Mouse (Mus musculus): ENCODE measurements at regions not wholly inside any gene's neighbourhood (a gene's known extent, or its start where the extent isn't known, plus 50 kb on each side); places are given as distances from the start of the nearest gene placed in this dataset.
"Not testable (repeated sequence)": the region's sequence is repeated elsewhere in the genome, so short reads cannot be mapped to it uniquely, and the experiment has no call there.

DNA sequence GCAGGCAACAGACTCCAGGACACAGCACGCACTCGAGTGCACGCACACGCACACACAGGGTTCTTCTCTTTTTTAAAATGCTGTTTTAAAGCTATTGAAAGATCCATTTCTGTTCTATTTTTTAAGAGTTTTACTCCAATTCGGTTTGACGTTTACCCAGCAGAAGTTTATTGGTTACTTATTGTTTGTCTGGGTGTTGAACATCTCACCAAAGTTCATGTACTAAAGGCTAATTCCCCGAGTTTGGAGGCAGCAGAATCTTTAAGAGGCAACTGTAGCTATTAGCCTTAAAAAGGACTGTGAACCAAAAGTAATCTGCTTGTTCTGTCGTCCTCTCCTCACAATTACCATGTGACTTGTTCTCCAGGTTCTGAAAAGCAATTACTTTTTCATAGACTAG lies 263.0 kb upstream of the Nfia start:
- no peak for DNase-seq

DNA sequence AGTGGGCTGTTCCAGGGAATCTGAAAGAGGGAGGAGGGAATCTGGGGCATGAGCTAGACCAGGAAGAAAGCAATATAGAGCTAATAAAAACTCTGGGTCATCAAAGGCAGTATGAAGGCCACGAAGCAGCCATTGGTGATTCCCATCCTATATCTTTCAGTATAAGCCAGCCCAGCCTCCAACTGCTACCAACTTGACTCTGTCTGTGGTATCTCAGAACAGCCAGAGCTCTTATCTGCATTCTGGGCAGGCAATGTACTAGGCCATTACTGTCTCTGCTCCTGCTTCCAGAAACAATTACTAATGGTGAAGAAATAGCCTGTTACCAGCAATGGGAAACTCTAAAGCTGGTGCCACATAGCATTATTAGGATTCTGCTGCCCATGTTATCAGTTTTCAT lies 266.8 kb upstream of the Nfia start:
- no peak for DNase-seq

DNA sequence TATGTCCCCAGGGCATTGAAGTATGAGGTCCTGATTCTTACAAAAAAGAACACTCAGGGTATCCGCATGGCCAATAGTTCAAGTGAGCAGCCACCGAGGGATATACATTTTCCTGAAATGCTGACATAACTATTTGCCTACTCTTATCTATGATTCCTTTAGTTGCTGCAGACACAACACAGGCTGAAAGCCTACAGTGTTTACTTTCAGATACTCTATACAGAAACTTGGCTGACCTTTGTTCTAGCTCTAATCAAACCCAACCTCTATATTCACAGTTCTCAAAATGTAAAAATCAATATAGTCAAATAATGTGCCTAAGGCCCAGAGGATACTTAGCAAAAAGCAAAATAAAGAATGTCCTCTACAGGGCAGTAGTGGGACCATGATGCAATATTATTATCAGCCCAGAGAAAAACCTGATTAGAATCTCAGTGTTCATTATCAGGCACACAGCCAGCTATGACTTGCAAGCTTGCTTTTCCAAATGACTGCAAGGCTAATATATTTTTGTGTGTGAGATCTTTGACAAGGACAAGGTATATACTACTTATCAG lies 281.2 kb upstream of the Nfia start:
- no peak for DNase-seq

- DNase-seq, result peak; percentile 31
Observed at GRCm38 (mm10) chr4:97486354-97486753, 286.2 kb upstream of the Nfia start.

GRCm38 (mm10) chr4:97485225-97485624 lies 287.3 kb upstream of the Nfia start:
- DNase-seq, result no peak

DNA sequence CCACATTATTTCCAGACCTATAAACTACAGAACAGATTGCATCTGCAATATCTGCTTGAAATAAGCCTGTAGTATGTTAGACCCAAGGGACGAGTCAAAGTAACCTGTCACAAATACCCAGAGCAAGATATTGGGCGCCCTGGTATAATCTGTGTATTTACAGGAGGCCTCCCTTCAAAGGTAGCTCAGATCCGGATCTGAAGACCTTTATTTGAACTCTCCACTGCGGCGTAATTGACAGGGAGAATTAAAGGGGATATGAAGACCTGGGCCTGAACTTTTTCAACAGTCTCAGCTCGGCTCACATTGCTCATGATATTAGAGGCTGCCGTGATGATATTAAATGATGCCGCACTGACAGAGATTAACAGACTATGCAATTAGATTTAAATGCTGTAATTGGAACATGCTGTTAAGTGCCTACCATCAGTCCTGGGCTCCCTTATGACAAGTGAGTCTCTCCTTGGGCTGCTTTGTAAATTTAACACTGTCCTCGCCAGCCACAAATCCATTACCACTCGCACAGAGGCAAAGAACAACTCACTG lies 289.8 kb upstream of the Nfia start:
- peak; percentile 58 for DNase-seq

DNA sequence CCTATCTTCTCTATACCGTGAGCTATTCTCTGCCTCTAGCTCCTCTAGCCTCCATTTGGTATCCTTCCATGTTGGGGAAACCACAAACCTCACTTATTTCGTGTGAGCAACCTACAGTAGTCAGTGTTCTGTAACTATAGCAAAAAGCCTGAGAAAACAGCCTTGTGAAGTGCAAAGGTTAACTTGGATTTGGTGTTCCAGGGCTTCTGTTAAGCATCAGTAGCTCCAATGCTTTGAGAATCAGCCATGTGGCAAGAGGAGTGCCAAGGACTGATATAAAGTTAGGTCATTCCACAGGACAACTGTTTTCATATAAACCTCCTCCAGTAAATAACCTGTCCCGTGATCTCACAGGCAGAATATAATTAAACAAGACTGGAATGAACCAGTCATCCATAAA lies 290.7 kb upstream of the Nfia start:
- no peak for DNase-seq

DNA sequence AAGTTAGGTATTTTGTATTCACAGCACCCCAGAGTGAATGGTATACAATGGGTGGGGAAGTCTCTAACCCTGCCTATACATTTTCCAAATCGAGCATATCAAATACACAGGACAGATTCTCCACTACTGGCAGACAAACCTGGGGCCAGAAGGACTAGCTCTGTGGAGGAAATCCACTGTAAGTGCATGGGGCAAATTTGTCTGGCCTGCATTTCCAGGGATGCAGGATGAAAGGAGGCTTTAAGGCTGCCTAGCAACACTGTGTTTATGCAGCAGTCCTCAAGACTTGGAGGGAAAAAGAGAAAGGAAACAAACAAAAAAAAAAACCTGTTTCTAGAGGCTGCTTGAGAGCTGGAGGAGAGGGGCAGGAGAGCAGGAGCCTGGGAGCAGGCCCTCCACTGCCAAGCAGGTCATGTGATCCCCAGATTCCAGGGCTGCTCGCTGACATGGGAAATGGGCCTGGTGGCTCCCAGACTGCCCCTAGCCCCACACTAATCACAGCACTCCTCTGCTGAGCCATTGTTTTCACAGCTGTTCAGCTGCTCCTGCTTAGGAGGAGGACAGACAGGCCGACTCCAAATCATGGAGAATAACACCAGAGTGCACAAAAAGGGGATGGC lies 293.7 kb upstream of the Gm10192 start:
- DNase-seq, result peak; percentile 87

DNA sequence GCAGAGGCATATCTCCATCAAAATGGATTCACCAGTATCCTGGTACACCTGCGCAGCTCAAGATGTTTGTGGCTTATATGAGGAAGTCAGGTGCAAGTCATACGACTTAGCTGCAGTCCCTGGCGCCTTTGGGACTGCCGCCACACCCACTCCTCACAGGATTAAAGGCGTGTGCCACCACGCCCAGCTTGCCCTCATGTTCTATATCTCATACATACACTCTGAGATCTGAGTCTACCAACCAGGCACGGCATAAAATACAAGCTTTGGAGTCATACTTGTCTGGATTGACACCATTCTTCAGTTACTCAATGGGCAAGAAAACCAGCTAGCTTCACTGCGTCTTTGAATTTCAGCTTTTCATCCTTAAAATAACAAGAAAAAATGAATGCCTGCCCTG lies 290.5 kb upstream of the Gm10192 start:
- DNase-seq, result not testable (repeated sequence)

DNA sequence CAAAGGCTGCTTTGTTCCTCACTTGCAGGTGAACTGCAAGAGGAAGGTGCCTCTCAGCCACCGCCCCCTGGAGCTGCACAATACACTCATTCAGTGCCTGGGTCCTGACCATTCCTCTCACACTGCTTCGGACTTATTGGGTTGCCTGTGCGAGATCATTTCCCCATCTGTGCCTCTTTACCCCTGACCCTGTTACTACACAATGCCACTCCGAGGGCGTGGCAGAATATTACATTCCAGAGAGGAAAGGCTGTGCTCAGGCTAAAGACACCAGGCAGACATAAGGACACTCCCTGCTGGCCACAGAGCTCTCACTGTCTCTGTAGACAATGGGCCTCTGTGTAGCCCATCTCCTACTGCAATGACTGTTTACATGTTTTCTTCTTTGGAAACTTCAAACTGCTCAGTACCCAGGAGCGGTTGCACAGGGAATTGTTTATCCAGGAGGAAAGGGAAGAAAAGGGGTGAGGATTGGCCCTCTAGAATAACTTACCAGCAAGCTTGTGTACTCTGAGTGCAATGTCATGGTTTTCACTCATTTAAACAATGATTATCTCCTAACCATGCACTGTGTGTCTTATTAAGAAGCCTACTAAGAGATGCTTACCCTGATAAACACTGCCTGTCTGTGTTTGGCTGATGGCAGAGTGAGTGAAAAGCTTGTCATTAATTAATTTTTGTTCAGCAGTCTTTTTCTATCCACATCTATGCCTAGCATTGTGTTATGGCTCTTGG lies 283.1 kb upstream of the Gm10192 start:
- peak; percentile 65 for DNase-seq

GRCm38 (mm10) chr4:97465517-97465916 lies 282.6 kb upstream of the Gm10192 start:
- no peak for DNase-seq

- DNase-seq, result no peak
Observed at GRCm38 (mm10) chr4:97461177-97461576, 278.2 kb upstream of the Gm10192 start.

DNA sequence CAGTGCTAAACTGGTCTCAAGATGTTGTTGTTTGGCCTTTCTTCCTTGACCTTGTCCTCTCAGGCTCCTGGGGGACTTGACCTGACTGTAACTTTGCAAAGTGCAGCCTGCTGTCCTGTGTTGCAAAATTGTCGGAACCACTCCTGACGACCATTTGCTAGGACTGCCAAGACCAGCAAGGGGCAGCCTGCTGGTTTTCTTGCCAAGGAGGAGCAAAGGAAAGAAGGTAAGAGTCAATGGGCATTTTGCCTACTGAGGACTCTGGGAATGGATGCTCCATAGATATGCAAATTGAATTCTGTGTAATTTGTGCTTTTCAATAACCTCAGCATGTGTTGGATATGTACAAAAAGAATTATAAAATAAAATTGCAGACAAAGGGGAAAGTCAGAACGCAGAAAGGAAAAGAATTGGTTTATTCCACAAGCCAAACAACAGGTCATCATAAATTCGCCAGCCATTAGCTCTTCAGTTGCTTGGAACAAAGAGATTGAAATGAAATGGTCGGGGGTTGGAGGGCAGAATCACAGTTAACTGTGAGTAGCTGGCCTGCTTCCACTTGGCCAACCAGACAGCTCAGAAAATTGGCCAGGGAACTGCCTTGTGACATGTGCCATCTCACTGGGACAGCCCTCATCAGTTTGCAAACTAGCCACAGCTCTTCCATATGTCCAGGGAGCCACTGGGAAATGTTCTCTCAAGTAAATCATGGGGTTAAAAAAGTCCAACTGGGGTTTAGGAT lies 256.5 kb upstream of the Gm10192 start:
- DNase-seq, result no peak

DNA sequence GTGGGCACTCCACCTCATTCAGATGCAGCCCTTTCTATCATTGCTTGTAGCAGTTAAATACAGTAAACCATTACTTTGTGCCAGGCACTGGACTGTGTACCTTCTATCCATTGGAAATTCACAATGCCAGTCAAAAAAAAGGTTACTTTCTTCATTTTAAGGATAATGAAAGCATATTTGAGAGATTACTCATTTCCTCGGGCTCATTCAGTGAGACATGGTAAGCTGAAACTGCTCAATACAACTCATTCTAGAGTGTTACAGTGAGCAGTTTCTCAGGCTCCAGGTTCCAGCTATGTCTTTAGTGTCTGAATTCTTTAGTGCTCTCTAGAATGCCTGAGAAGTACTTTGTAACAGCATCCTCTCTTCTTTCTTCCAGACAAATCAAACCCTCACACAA lies 249.7 kb upstream of the Gm10192 start:
- no peak for DNase-seq

- no peak for DNase-seq
Observed at GRCm38 (mm10) chr4:97432094-97432493, 249.1 kb upstream of the Gm10192 start.

GRCm38 (mm10) chr4:97431239-97431638 lies 248.3 kb upstream of the Gm10192 start:
- DNase-seq, result no peak

DNA sequence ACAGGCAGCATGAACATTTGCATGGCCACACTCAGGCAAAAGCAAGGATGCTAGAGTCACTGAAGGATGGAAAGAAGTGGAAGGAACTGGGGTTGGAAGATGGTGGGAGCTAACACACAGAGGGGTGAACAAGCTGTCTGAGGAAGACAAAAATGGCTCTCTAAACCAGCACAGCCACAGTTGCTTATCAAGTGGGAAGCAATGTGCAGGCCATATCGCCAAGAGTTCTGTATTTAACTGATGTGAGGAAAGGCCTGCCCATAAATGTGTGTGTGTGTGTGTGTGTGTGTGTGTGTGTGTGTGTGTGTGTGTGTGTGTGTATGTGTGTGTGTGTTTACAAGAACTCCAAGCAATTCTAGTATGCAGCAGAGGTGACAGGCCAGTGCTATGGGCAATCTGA lies 236.9 kb upstream of the Gm10192 start:
- DNase-seq, result no peak

DNA sequence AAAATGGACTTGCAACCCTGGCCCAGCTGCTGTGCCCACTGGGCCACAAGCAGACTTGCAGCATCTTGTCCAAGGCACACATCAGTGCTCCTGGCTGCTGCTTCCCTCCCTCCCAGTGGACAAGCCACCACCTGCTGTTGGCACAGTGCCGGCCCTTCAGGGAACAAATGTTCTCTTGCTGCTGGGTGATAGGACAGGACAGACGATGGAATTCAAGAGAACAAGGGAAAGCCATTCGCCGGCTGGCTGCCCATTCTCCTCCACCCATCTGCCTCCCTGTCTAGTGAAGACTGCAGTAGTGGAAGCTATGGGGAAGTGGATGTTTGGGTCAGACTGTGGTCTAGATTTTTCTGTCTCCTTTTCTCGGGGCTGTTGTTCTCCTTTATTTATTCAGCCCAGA lies 235.7 kb upstream of the Gm10192 start:
- peak; percentile 10 for DNase-seq

DNA sequence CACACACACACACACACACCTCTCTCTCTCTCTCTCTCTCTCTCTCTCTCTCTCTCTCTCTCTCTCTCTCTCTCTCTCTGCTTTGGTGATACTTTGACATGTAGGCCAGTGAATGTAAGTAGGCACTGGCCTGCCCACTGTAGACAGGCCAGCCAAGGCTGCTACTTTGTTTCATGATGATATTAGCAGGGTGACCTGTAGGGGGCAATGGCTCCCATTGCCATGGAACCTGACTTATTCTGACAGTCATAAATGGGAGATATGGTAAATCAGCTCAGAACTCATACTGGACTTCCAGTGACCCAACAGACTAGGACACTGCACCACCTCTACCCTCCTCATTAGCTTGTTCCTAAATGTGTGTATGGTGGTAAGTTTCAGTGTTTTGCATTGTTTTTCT lies 235.0 kb upstream of the Gm10192 start:
- peak; percentile 30 for DNase-seq

DNA sequence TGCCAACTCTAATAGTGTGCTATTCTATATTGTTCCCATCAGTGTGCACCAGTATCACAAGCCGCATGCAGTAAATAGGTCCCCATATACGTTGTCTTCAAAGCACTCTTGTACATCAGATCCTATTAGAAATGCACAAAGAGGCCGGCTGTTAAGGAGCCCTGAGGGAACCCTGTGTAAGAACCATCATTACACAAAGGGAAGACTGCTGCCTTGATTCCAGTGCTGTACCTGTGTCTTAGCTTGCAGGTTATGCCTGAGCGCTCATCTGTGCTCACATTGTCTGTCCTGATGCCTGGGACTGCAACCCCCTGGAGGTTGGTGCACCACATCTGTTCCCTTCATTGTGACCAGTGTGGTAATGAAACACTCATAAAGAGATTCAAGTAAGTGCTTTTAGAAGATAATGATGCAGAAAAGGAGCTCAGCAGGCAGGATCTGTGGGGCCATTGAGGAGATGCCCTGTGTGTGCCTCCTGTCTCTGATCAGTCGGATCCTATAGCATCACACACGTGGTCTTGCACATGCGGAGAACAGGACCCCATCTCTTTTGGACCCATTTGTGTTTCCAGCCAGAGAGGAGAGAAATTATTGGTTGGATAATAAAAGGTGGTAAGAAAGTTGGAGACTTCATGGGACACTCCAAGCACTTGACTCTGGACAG lies 225.8 kb upstream of the Gm10192 start:
- DNase-seq, result peak; percentile 7

- DNase-seq, result no peak
Observed at GRCm38 (mm10) chr4:97394697-97395280, 211.8 kb upstream of the Gm10192 start.

GRCm38 (mm10) chr4:97381084-97381483 lies 198.1 kb upstream of the Gm10192 start:
- DNase-seq, result no peak
